Mouse (Mus musculus): ENCODE results near the gene Slc31a1.

Slc31a1 gene

GRCm38 (mm10) chr4:62407730-62408582, 47.4 kb downstream of the Slc31a1 start:
- DNase-seq (ENCODE audit: low read depth, low spot score) = no peak

GRCm38 (mm10) chr4:62408601-62409282, 48.2 kb downstream of the Slc31a1 start, which contains the start of the genes Cdc26 and Prpf4:
Gene Cdc26 (minus strand): TSS chr4:62408642.
Gene Prpf4 (plus strand): TSS chr4:62408797.
- peak; percentile 97 for DNase-seq (ENCODE audit: low read depth, low spot score)

- no peak for DNase-seq (ENCODE audit: low read depth, low spot score)
Observed at GRCm38 (mm10) chr4:62409615-62410014, 49.1 kb downstream of the Slc31a1 start.

GRCm38 (mm10) chr4:62410325-62410724, 49.8 kb downstream of the Slc31a1 start:
- no peak for DNase-seq (ENCODE audit: low read depth, low spot score)

GRCm38 (mm10) chr4:62411606-62412005, 51.1 kb downstream of the Slc31a1 start:
- DNase-seq (ENCODE audit: low read depth, low spot score) = no peak

- DNase-seq (ENCODE audit: low read depth, low spot score) = no peak
Observed at GRCm38 (mm10) chr4:62418448-62418847, 57.9 kb downstream of the Slc31a1 start.

GRCm38 (mm10) chr4:62419091-62419490, 58.6 kb downstream of the Slc31a1 start:
- DNase-seq (ENCODE audit: low read depth, low spot score) = no peak

GRCm38 (mm10) chr4:62425891-62426290, 65.4 kb downstream of the Slc31a1 start:
- DNase-seq (ENCODE audit: low read depth, low spot score) = no peak

- DNase-seq (ENCODE audit: low read depth, low spot score) = no peak
Observed at GRCm38 (mm10) chr4:62427978-62428758, 67.6 kb downstream of the Slc31a1 start.

- DNase-seq (ENCODE audit: low read depth, low spot score) = no peak
Observed at GRCm38 (mm10) chr4:62429616-62430015, 69.1 kb downstream of the Slc31a1 start.

- DNase-seq (ENCODE audit: low read depth, low spot score) = no peak
Observed at GRCm38 (mm10) chr4:62430678-62431077, 70.2 kb downstream of the Slc31a1 start.

GRCm38 (mm10) chr4:62431522-62431921, 71.0 kb downstream of the Slc31a1 start:
- no peak for DNase-seq (ENCODE audit: low read depth, low spot score)

- no peak for DNase-seq (ENCODE audit: low read depth, low spot score)
Observed at GRCm38 (mm10) chr4:62433939-62434870, 73.7 kb downstream of the Slc31a1 start.

GRCm38 (mm10) chr4:62435081-62435480, 74.6 kb downstream of the Slc31a1 start, which contains the start of gene Rnf183:
Gene Rnf183 (minus strand): TSS chr4:62435252.
- no peak for DNase-seq (ENCODE audit: low read depth, low spot score)

- DNase-seq (ENCODE audit: low read depth, low spot score) = no peak
Observed at GRCm38 (mm10) chr4:62437256-62437778, 76.8 kb downstream of the Slc31a1 start.

- DNase-seq (ENCODE audit: low read depth, low spot score) = no peak
Observed at GRCm38 (mm10) chr4:62437871-62438270, 77.3 kb downstream of the Slc31a1 start.

GRCm38 (mm10) chr4:62439793-62440192, 79.3 kb downstream of the Slc31a1 start:
- no peak for DNase-seq (ENCODE audit: low read depth, low spot score)

- DNase-seq (ENCODE audit: low read depth, low spot score) = no peak
Observed at GRCm38 (mm10) chr4:62440544-62440943, 80.0 kb downstream of the Slc31a1 start.

GRCm38 (mm10) chr4:62440986-62441385, 80.5 kb downstream of the Slc31a1 start:
- DNase-seq (ENCODE audit: low read depth, low spot score) = no peak

Measured in embryo, embryonic 11.5 days (tissue).